Mouse (Mus musculus) embryonic facial prominence, embryonic 14.5 days (tissue): ENCODE data around the gene Acss1. TPM values are rescaled to one million over a fixed set of nuclear protein-coding genes. Genes with fewer than 3 reads are reported as not detected.

Source experiments
- ATAC-seq: fragments of 200-750 bp; cut with Nextera tagmentation; 2 replicates; pipeline ENCODE4 v1.8.0; 2017; ENCODE audit warnings: low read depth, moderate number of reproducible peaks, moderate TSS enrichment
- DNase-seq: peaks from one replicate; pipeline ENCODE4 v3.0.0-alpha.2; 2015; ENCODE audit warnings: low spot score
- H3K27ac ChIP-seq: fragments of 300-500 bp; sonication (generic); replicated peaks from 2 replicates; pipeline ENCODE4 v1.5.1; 2014; ENCODE audit warnings: low read depth, mild to moderate bottlenecking, low read length, moderate library complexity
- H3K27me3 ChIP-seq: fragments of 300-500 bp; sonication (generic); replicated peaks from 2 replicates; pipeline ENCODE4 v1.6.1; 2014; ENCODE audit warnings: low read length; ENCODE audit not compliant: control insufficient read depth, insufficient read depth
- H3K36me3 ChIP-seq: fragments of 300-500 bp; sonication (generic); 2 replicates; pipeline ENCODE4 v1.6.1; 2014; ENCODE audit warnings: low read length, mixed read lengths; ENCODE audit not compliant: control insufficient read depth, insufficient read depth
- H3K4me1 ChIP-seq: fragments of 300-500 bp; sonication (generic); 2 replicates; pipeline ENCODE4 v1.6.1; 2014; ENCODE audit warnings: antibody characterized with exemption, low read length; ENCODE audit not compliant: control insufficient read depth, insufficient read depth
- H3K4me2 ChIP-seq: fragments of 300-500 bp; sonication (generic); 2 replicates; pipeline ENCODE4 v1.6.1; 2014; ENCODE audit warnings: low read depth, mild to moderate bottlenecking, low read length, moderate library complexity, mixed read lengths
- H3K4me3 ChIP-seq: fragments of 300-500 bp; sonication (generic); 2 replicates; pipeline ENCODE4 v1.5.1; 2014; ENCODE audit warnings: low read depth, mild to moderate bottlenecking, low read length
- H3K9ac ChIP-seq: fragments of 300-500 bp; sonication (generic); 2 replicates; pipeline ENCODE4 v1.6.1; 2014; ENCODE audit warnings: low read depth, mild to moderate bottlenecking, low read length, moderate library complexity, mixed read lengths
- H3K9me3 ChIP-seq: fragments of 300-500 bp; sonication (generic); 2 replicates; pipeline ENCODE4 v1.6.1; 2016; ENCODE audit warnings: low read length; ENCODE audit not compliant: control insufficient read depth
- WGBS: fragments of 180-500 bp; shearing (Covaris S2); extraction: QIAGEN DNeasy Blood & Tissue Kit; methylation state at CpG from one replicate; pipeline ENCODE4 v1.1.7; 2014; 5-methylcytosine and 5-hydroxymethylcytosine counted together
- polyA plus RNA-seq: library from polyadenylated mRNA; unstranded; fragments of >200 nt; fragmentation: Nextera tagmentation; extraction: Ambion mirVana; gene quantifications from 2 replicates; pipeline ENCODE4 v1.2.1, GENCODE M21; 2014

The Acss1 gene
- polyA plus RNA-seq, 1 experiment from 2014 or later = 7.8 TPM

- Histone ChIP-seq H3K27me3 (peaks cover 45% of the 10 kb centered on the region), H3K36me3 (no peaks in the 10 kb centered on the region), H3K4me1 (no peaks in the 10 kb centered on the region), H3K4me3 (no peak overlapping the region), H3K9ac (no peak overlapping the region), H3K9me3 (no peaks in the 10 kb centered on the region), H3K4me2 (no peak overlapping the region), H3K27ac (no peak overlapping the region)
- DNase-seq (no peak), ATAC-seq (no peak)
- 86% methylated on average over 9 of the region's 9 CpGs for WGBS
Observed at GRCm38 (mm10) chr2:150685389-150685788, 17.1 kb upstream of the Acss1 start.

- no peaks in the 10 kb centered on the region for H3K4me1 ChIP-seq
- peaks cover 36% of the 10 kb centered on the region for H3K27me3 ChIP-seq
- no peak for DNase-seq
Observed at GRCm38 (mm10) chr2:150684451-150684850, 16.2 kb upstream of the Acss1 start.

GRCm38 (mm10) chr2:150681581-150681980 lies 13.3 kb upstream of the Acss1 start:
- Histone ChIP-seq H3K4me3 (no peak overlapping the region), H3K9me3 (no peaks in the 10 kb centered on the region), H3K27ac (no peak overlapping the region), H3K9ac (no peak overlapping the region), H3K4me1 (no peaks in the 10 kb centered on the region), H3K36me3 (no peaks in the 10 kb centered on the region), H3K4me2 (no peak overlapping the region), H3K27me3 (peaks cover 7% of the 10 kb centered on the region)
- ATAC-seq (no peak), DNase-seq (no peak)
- WGBS = 62% methylated on average over 4 of the region's 4 CpGs

More at GRCm38 (mm10) chr2:150684451-150684850, 16.2 kb upstream of the Acss1 start:
- WGBS = 81% methylated on average over 12 of the region's 12 CpGs
- no peak overlapping the region for H3K27ac ChIP-seq
- no peak overlapping the region for H3K4me2 ChIP-seq
- H3K9me3 ChIP-seq = no peaks in the 10 kb centered on the region
- H3K4me3 ChIP-seq = no peak overlapping the region
- no peaks in the 10 kb centered on the region for H3K36me3 ChIP-seq
- no peak overlapping the region for H3K9ac ChIP-seq
- no peak for ATAC-seq

- H3K36me3 ChIP-seq = no peaks in the 10 kb centered on the region
- ATAC-seq (peak; percentile 31; the same call in 1 of the 2 replicates), DNase-seq (peak; percentile 81)
- H3K4me1 ChIP-seq = no peaks in the 10 kb centered on the region
- 0% methylated on average over 3 of the region's 3 CpGs for WGBS
- no peaks in the 10 kb centered on the region for H3K27me3 ChIP-seq
- H3K27ac ChIP-seq = no peak overlapping the region
- H3K9me3 ChIP-seq = no peaks in the 10 kb centered on the region
- no peak overlapping the region for H3K4me2 ChIP-seq
- H3K9ac ChIP-seq = no peak overlapping the region
- H3K4me3 ChIP-seq = no peak overlapping the region
Observed at GRCm38 (mm10) chr2:150678392-150678791, 10.1 kb upstream of the Acss1 start.

- H3K27ac ChIP-seq = no peak overlapping the region
- H3K9ac ChIP-seq = no peak overlapping the region
- WGBS = 15% methylated on average over 1 of the region's 1 CpGs
- no peak for DNase-seq
- ATAC-seq = no peak
- no peaks in the 10 kb centered on the region for H3K9me3 ChIP-seq
- H3K36me3 ChIP-seq = no peaks in the 10 kb centered on the region
- H3K4me2 ChIP-seq = no peak overlapping the region
- no peaks in the 10 kb centered on the region for H3K4me1 ChIP-seq
- H3K27me3 ChIP-seq = no peaks in the 10 kb centered on the region; the same call in 1 of the 2 replicates
- H3K4me3 ChIP-seq = no peak overlapping the region
Observed at GRCm38 (mm10) chr2:150675525-150675924, 7.2 kb upstream of the Acss1 start.

- H3K4me1 ChIP-seq = no peaks in the 10 kb centered on the region
- 10% methylated on average over 2 of the region's 2 CpGs for WGBS
- DNase-seq (peak; percentile 70), ATAC-seq (peak; percentile 68)
- H3K27ac ChIP-seq = no peak overlapping the region
- H3K27me3 ChIP-seq = no peaks in the 10 kb centered on the region; the same call in 1 of the 2 replicates
- H3K4me3 ChIP-seq = no peak overlapping the region
- no peak overlapping the region for H3K9ac ChIP-seq
- H3K9me3 ChIP-seq = no peaks in the 10 kb centered on the region
- H3K36me3 ChIP-seq = no peaks in the 10 kb centered on the region
- H3K4me2 ChIP-seq = no peak overlapping the region
Observed at GRCm38 (mm10) chr2:150674900-150675299, 6.6 kb upstream of the Acss1 start.

GRCm38 (mm10) chr2:150673929-150674328 lies 5.6 kb upstream of the Acss1 start:
- H3K9ac ChIP-seq = no peak overlapping the region
- no peaks in the 10 kb centered on the region for H3K4me1 ChIP-seq
- H3K4me3 ChIP-seq = no peak overlapping the region
- H3K36me3 ChIP-seq = no peaks in the 10 kb centered on the region
- DNase-seq (no peak), ATAC-seq (no peak)
- peaks cover 2% of the 10 kb centered on the region; the same call in 1 of the 2 replicates for H3K27me3 ChIP-seq
- no peaks in the 10 kb centered on the region for H3K9me3 ChIP-seq
- 80% methylated on average over 11 of the region's 11 CpGs for WGBS
- no peak overlapping the region for H3K4me2 ChIP-seq
- H3K27ac ChIP-seq = no peak overlapping the region

GRCm38 (mm10) chr2:150671609-150672290 lies 3.5 kb upstream of the Acss1 start:
- no peak for ATAC-seq
- no peak overlapping the region for H3K9ac ChIP-seq

GRCm38 (mm10) chr2:150670926-150671325 lies 2.6 kb upstream of the Acss1 start:
- no peak for ATAC-seq
- WGBS = 75% methylated on average over 1 of the region's 1 CpGs
- no peak overlapping the region for H3K27ac ChIP-seq

More at GRCm38 (mm10) chr2:150671609-150672290, 3.5 kb upstream of the Acss1 start:
- Histone ChIP-seq H3K4me2 (no peak overlapping the region), H3K4me3 (no peak overlapping the region), H3K9me3 (no peaks in the 10 kb centered on the region), H3K27me3 (peaks cover 12% of the 10 kb centered on the region; the same call in 1 of the 2 replicates), H3K36me3 (no peaks in the 10 kb centered on the region), H3K27ac (no peak overlapping the region), H3K4me1 (no peaks in the 10 kb centered on the region)
- WGBS = 76% methylated on average over 8 of the region's 8 CpGs
- DNase-seq = no peak

More at GRCm38 (mm10) chr2:150670926-150671325, 2.6 kb upstream of the Acss1 start:
- H3K4me3 ChIP-seq = no peak overlapping the region
- DNase-seq = no peak
- peaks cover 13% of the 10 kb centered on the region; the same call in 1 of the 2 replicates for H3K27me3 ChIP-seq
- no peaks in the 10 kb centered on the region for H3K9me3 ChIP-seq
- H3K9ac ChIP-seq = no peak overlapping the region
- H3K4me1 ChIP-seq = no peaks in the 10 kb centered on the region
- no peak overlapping the region for H3K4me2 ChIP-seq
- H3K36me3 ChIP-seq = no peaks in the 10 kb centered on the region
